Mouse (Mus musculus): Measurements from ENCODE around the gene Atp6ap1. TPM values are rescaled to one million over a fixed set of nuclear protein-coding genes. Genes with fewer than 3 reads are reported as not detected.

Gene Atp6ap1
- 149 and 171 TPM in 2 replicates for polyA plus RNA-seq (2015; fragmentation: Nextera tagmentation; extraction: Ambion mirVana)

DNA sequence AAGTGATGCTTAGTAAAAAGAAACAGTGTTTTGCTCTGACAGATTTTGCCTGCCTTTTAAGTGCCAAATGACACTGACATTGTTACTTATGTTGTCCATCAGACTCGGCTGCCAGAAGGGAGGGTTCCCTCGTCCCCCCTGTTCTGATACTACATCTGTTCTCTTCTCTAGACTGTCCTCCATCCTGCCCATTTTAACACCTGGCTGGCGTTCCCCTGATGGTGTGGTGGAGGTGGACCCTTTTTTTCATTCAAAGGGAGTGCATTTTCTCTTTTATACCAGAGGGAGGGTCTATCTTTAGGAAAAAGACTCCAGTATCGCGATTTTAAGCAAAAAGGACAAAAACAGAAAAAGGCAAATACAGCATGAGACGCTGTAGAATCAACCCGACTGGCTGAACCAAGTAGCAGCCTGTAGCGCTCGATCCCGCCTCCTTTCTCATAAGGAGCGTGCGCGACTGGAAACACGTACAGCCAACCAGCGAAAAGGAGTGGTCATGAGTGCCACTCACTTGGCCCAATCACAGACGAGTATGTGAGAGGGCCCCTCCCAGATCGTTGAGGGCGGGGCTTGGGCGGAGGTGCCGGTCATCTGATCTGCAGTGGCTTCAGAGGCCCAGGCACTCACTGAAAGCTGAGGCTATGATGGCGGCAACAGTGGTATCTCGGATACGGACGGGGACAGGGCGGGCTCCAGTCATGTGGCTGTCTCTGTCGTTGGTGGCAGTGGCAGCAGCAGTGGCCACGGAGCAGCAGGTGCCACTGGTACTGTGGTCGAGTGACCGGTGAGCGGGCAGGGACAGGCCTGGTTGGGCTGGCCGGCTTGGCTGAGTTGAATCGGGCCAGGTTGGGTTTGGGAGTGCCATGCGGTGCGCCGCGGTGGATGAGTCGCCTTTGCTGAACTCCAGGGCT lies at the start of gene Atp6ap1:
Gene Atp6ap1 (plus strand): TSS at position 560 of the 911 bp plus-strand sequence.
- peak within 1 kb of the TSS; percentile 66 for H3K27ac ChIP-seq (ENCODE audit: low read length)
- no peaks in the 10 kb centered on the region for H3K36me3 ChIP-seq (ENCODE audit: control insufficient read depth, insufficient read depth, low read length)
- ATAC-seq (ENCODE audit: insufficient read depth, low FRiP score), result peak; percentile 99
- H3K9me3 ChIP-seq (replicated peaks; ENCODE audit: control insufficient read depth, low read length), result no peaks in the 10 kb centered on the region
- WGBS, result 11% methylated on average over 37 of the region's 37 CpGs
- peak within 1 kb of the TSS; percentile 69 for H3K4me2 ChIP-seq (ENCODE audit: low read depth, low read length)
- H3K4me3 ChIP-seq (replicated peaks; ENCODE audit: low read length), result peak within 1 kb of the TSS; percentile 65
- H3K9ac ChIP-seq (ENCODE audit: low read length), result peak within 1 kb of the TSS; percentile 79
- no peaks in the 10 kb centered on the region for H3K27me3 ChIP-seq (ENCODE audit: control insufficient read depth, insufficient read depth, low read length)
- H3K4me1 ChIP-seq (ENCODE audit: control insufficient read depth, insufficient read depth, low read length), result 0 out of 2 replicates have a peak, but pooled peaks cover 2% of the 10 kb centered on the region

DNA sequence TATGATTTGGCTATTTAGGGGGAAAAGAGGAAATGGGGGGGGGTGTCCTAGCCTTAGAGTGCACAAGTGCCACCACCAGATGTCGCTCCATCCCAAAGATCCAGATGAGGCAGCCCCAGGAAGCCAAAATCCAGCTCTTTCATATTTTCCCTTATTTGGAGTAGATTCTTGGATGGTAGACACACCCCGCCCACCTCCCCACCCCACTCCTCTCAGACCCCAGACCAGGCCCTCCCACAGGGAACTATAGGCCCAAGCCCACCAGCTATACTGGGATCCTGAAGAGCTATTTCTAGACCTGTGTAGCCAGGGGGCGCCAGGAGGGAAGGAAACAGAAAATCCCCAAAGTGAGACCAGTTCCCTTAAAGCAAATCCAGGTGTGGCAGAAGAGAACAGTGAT lies 48.2 kb upstream of the Atp6ap1 start:
- 5% methylated on average over 3 of the region's 3 CpGs for WGBS

DNA sequence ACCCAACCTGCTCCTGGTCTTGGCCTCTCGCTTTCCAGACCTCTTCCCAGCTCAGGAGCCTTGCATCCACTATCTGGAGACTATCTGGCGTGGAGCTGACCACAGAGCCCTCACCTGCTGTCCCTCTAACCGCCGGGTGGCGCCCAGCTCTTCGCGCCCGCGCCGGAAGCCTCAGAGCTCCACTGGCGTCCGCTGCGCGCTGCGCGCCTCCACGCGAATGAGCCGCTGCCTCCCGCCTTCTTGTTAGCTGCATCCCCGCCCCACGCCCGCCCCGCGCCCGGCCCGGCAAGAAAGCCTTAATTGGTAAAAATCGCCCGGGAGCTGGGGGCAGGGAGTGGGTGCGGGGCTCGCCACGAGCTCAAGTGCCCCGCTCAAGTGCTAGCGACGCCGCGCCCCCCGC lies 47.3 kb upstream of the Atp6ap1 start, which contains the start of gene Flna:
Gene Flna (minus strand): TSS at position 206 of the 400 bp plus-strand sequence.
- Histone ChIP-seq H3K27ac (ENCODE audit: low read length) (peak within 1 kb of the TSS; percentile 88), H3K9ac (ENCODE audit: low read length) (peak within 1 kb of the TSS; percentile 74), H3K27me3 (ENCODE audit: control insufficient read depth, insufficient read depth, low read length) (no peaks in the 10 kb centered on the region), H3K4me3 (replicated peaks; ENCODE audit: low read length) (peak within 1 kb of the TSS; percentile 53), H3K4me2 (ENCODE audit: low read depth, low read length) (peak within 1 kb of the TSS; percentile 52), H3K36me3 (ENCODE audit: control insufficient read depth, insufficient read depth, low read length) (no peaks in the 10 kb centered on the region), H3K9me3 (replicated peaks; ENCODE audit: control insufficient read depth, low read length) (no peaks in the 10 kb centered on the region), H3K4me1 (ENCODE audit: control insufficient read depth, insufficient read depth, low read length) (no peaks in the 10 kb centered on the region)
- peak; percentile 4; the same call in 1 of the 2 replicates for ATAC-seq (ENCODE audit: insufficient read depth, low FRiP score)
- WGBS, result 25% methylated on average over 30 of the region's 38 CpGs

More for the DNA sequence above, 48.2 kb upstream of the Atp6ap1 start:
- peak; percentile 33; the same call in 1 of the 2 replicates for ATAC-seq (ENCODE audit: insufficient read depth, low FRiP score)
- no peaks in the 10 kb centered on the region for H3K36me3 ChIP-seq (ENCODE audit: control insufficient read depth, insufficient read depth, low read length)
- peak overlapping the region; percentile 53 for H3K4me3 ChIP-seq (replicated peaks; ENCODE audit: low read length)
- peak overlapping the region; percentile 52 for H3K4me2 ChIP-seq (ENCODE audit: low read depth, low read length)
- no peaks in the 10 kb centered on the region for H3K27me3 ChIP-seq (ENCODE audit: control insufficient read depth, insufficient read depth, low read length)
- peak overlapping the region; percentile 88 for H3K27ac ChIP-seq (ENCODE audit: low read length)
- peak overlapping the region; percentile 74 for H3K9ac ChIP-seq (ENCODE audit: low read length)
- no peaks in the 10 kb centered on the region for H3K9me3 ChIP-seq (replicated peaks; ENCODE audit: control insufficient read depth, low read length)
- no peaks in the 10 kb centered on the region for H3K4me1 ChIP-seq (ENCODE audit: control insufficient read depth, insufficient read depth, low read length)

DNA sequence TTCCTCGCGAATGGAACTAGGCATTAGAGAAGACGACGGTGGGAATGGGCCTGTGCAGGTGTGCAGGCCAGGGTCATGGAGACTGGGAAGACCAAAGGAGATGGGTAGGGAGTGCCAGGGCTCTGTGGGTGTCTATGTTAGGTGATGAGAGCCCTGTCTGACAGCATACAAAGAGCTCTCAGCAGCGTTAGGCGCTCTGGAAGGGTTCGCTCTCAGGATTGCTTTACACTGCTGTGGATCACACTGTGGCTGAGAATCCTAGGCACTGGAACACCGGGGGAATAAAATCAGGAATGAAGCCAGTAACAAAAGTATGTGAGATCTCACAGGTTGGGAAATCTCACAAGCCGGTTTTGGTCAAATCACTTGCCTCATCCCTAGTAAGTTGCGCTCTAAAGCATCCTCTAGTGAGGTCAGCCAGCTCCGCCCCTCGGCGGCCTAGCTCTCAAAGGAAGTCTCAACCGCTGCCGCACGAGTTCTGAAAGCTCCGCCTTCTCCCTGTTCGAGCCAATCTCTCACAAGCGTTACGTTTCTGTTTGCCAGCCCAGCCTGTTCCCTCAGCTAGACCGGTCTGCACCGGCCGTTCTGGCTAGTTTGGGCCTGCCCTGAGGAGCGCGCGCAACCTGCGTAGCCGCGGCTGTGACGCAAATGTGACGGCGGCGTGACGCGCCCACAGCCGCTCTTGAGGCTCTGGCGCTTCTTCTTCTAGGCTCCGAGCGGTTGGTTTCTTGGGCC lies 42.6 kb upstream of the Atp6ap1 start, which contains the start of gene Emd:
Gene Emd (plus strand): TSS at position 535 of the 735 bp plus-strand sequence.
- Histone ChIP-seq H3K27me3 (ENCODE audit: control insufficient read depth, insufficient read depth, low read length) (no peaks in the 10 kb centered on the region), H3K4me2 (ENCODE audit: low read depth, low read length) (peak within 1 kb of the TSS; percentile 66), H3K36me3 (ENCODE audit: control insufficient read depth, insufficient read depth, low read length) (peaks cover 5% of the 10 kb centered on the region; the same call in 1 of the 2 replicates), H3K9me3 (replicated peaks; ENCODE audit: control insufficient read depth, low read length) (no peaks in the 10 kb centered on the region), H3K27ac (ENCODE audit: low read length) (peak within 1 kb of the TSS; percentile 89), H3K4me3 (replicated peaks; ENCODE audit: low read length) (peak within 1 kb of the TSS; percentile 61), H3K9ac (ENCODE audit: low read length) (peak within 1 kb of the TSS; percentile 87), H3K4me1 (ENCODE audit: control insufficient read depth, insufficient read depth, low read length) (peaks cover 5% of the 10 kb centered on the region)
- peak; percentile 96 for ATAC-seq (ENCODE audit: insufficient read depth, low FRiP score)
- WGBS, result 18% methylated on average over 39 of the region's 39 CpGs

DNA sequence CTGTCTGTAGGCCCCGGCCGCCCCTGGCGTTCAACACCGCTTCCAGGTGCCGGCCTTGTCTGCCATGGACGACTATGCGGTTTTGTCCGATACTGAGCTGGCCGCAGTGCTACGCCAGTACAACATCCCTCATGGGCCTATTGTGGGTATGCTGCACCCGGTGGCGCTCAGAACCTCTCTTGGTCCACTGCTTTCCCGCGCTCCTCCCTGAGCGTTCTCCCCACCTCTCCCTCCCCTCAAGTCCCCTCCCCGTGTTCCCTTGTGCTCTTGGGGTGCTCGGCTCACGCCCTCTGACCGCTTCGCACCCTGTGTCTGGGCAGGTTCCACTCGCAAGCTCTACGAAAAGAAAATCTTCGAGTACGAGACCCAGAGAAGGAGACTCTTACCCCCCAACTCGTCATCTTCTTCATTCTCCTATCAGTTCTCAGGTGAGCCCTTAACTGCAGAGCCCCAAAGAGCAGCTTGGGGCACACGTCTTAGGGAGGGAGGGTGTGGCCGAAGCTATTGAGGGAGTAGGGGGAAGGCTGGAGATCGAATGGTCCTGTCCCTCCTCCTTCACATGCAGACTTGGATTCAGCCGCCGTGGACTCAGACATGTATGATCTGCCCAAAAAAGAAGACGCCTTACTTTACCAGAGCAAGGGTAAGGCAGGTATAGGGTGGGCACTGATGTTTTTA lies 41.9 kb upstream of the Atp6ap1 start:
- Histone ChIP-seq H3K9me3 (replicated peaks; ENCODE audit: control insufficient read depth, low read length) (no peaks in the 10 kb centered on the region), H3K27me3 (ENCODE audit: control insufficient read depth, insufficient read depth, low read length) (no peaks in the 10 kb centered on the region), H3K9ac (ENCODE audit: low read length) (peak overlapping the region; percentile 87), H3K4me3 (replicated peaks; ENCODE audit: low read length) (peak overlapping the region; percentile 61), H3K4me2 (ENCODE audit: low read depth, low read length) (peak overlapping the region; percentile 66), H3K27ac (ENCODE audit: low read length) (peak overlapping the region; percentile 89), H3K36me3 (ENCODE audit: control insufficient read depth, insufficient read depth, low read length) (peaks cover 5% of the 10 kb centered on the region; the same call in 1 of the 2 replicates), H3K4me1 (ENCODE audit: control insufficient read depth, insufficient read depth, low read length) (peaks cover 5% of the 10 kb centered on the region)
- ATAC-seq (ENCODE audit: insufficient read depth, low FRiP score), result 0 out of 2 replicates have a peak, but pooled peaks have one; percentile 23
- 16% methylated on average over 30 of the region's 31 CpGs for WGBS

DNA sequence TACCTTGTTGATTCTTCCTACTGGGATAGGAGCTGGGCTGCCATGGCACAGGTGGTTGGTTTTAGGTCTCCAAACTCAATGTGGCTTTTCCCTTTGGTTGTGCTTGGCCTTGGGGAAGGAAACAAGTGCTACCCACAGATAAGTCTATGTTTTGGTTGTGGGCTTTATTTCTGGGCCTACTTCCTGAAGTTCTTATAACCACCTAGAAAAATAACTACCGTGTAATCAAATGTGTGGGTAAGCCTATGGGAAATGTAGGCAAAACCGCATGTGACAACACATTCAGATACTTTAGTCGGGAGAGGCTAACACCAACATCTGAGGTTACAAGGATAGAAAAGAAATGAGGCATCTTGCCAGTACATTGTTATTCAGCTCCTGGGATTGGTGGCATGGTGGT lies 39.2 kb upstream of the Atp6ap1 start:
- no peak overlapping the region for H3K27ac ChIP-seq (ENCODE audit: low read length)
- no peak overlapping the region for H3K4me3 ChIP-seq (replicated peaks; ENCODE audit: low read length)
- no peaks in the 10 kb centered on the region for H3K27me3 ChIP-seq (ENCODE audit: control insufficient read depth, insufficient read depth, low read length)
- no peaks in the 10 kb centered on the region for H3K9me3 ChIP-seq (replicated peaks; ENCODE audit: control insufficient read depth, low read length)
- H3K36me3 ChIP-seq (ENCODE audit: control insufficient read depth, insufficient read depth, low read length), result peaks cover 5% of the 10 kb centered on the region; the same call in 1 of the 2 replicates
- ATAC-seq (ENCODE audit: insufficient read depth, low FRiP score), result no peak
- peaks cover 5% of the 10 kb centered on the region for H3K4me1 ChIP-seq (ENCODE audit: control insufficient read depth, insufficient read depth, low read length)
- whole genome bisulfite sequencing, result 80% methylated on average over 3 of the region's 3 CpGs
- no peak overlapping the region for H3K9ac ChIP-seq (ENCODE audit: low read length)
- H3K4me2 ChIP-seq (ENCODE audit: low read depth, low read length), result no peak overlapping the region

DNA sequence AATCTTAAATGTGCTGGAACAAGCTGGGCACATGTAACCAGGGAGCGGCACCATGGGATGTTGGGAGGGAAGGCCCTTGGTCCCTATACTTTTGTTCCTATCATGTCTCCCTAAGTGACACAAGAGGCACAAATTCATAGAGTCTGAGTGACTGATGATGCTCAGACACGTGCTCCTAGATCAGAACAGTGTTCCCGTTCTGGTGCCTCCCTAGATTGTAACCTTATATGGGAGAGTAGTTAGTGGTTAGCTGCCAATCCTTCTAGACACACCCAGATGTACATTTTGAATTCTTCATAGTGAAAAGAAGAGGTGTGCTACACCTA lies 27.2 kb upstream of the Atp6ap1 start:
- Histone ChIP-seq H3K36me3 (ENCODE audit: control insufficient read depth, insufficient read depth, low read length) (no peaks in the 10 kb centered on the region), H3K27me3 (ENCODE audit: control insufficient read depth, insufficient read depth, low read length) (no peaks in the 10 kb centered on the region), H3K4me1 (ENCODE audit: control insufficient read depth, insufficient read depth, low read length) (no peaks in the 10 kb centered on the region), H3K9ac (ENCODE audit: low read length) (peak overlapping the region; percentile 70), H3K4me3 (replicated peaks; ENCODE audit: low read length) (peak overlapping the region; percentile 50), H3K4me2 (ENCODE audit: low read depth, low read length) (peak overlapping the region; percentile 57), H3K27ac (ENCODE audit: low read length) (peak overlapping the region; percentile 98), H3K9me3 (replicated peaks; ENCODE audit: control insufficient read depth, low read length) (no peaks in the 10 kb centered on the region)
- 16% methylated on average over 3 of the region's 3 CpGs for WGBS
- peak; percentile 57; the same call in 1 of the 2 replicates for ATAC-seq (ENCODE audit: insufficient read depth, low FRiP score)

DNA sequence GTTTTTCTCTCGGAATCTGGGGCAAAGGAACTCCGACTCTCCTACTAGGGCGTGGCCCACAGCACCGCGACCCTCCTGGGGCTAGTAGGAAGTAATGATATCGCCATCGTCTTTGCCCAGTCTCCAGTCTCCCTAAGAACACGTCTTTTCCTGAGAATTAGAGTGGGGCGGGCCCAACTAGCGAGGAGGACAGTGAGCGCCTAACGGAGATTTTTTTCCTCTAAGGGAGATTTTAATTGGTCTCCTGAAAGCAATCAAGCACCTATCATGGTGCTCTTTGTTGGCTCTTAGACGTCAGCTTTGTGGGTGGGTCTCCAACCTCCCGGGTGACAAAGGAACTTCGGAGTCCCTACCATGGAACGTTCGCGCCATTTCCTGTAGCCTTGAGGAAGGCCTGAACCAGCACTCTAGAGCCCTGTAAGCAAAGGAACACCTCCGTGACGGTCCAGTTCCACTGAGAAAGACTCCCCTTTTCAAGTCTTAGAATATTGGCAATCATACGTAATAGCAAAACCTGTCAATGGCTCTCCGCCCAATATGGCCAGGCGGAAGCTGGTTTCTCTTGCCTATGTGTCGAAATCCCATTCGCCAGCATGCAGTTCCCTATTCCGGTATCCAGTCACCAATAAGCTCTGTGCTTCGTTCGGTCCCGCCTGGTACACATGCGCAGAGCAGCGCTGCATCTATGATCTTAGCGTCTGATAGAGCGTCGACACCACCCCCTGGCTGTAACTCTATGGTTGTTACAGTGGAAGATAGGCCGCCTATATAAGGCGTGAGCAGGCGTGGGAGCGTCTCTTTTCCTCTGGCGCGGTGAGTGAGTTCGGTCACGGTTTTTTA lies 26.6 kb upstream of the Atp6ap1 start, which contains the start of gene Rpl10:
Gene Rpl10 (plus strand): TSS at position 751 of the 840 bp plus-strand sequence.
- ATAC-seq (ENCODE audit: insufficient read depth, low FRiP score), result peak; percentile 93
- H3K4me2 ChIP-seq (ENCODE audit: low read depth, low read length), result peak within 1 kb of the TSS; percentile 57
- no peaks in the 10 kb centered on the region for H3K27me3 ChIP-seq (ENCODE audit: control insufficient read depth, insufficient read depth, low read length)
- H3K4me1 ChIP-seq (ENCODE audit: control insufficient read depth, insufficient read depth, low read length), result no peaks in the 10 kb centered on the region
- H3K9me3 ChIP-seq (replicated peaks; ENCODE audit: control insufficient read depth, low read length), result no peaks in the 10 kb centered on the region
- peak within 1 kb of the TSS; percentile 50 for H3K4me3 ChIP-seq (replicated peaks; ENCODE audit: low read length)
- no peaks in the 10 kb centered on the region for H3K36me3 ChIP-seq (ENCODE audit: control insufficient read depth, insufficient read depth, low read length)
- peak within 1 kb of the TSS; percentile 81 for H3K9ac ChIP-seq (ENCODE audit: low read length)
- H3K27ac ChIP-seq (ENCODE audit: low read length), result peak within 1 kb of the TSS; percentile 98
- WGBS, result 11% methylated on average over 42 of the region's 42 CpGs
